Mouse (Mus musculus): ENCODE measurements around the gene Relt. TPM values are rescaled to one million over a fixed set of nuclear protein-coding genes. Genes with fewer than 3 reads are reported as not detected.

Relt gene
- total and polyA plus RNA-seq, 3 experiments, result 24.5 to 31.1 (median 29.9) TPM

DNA sequence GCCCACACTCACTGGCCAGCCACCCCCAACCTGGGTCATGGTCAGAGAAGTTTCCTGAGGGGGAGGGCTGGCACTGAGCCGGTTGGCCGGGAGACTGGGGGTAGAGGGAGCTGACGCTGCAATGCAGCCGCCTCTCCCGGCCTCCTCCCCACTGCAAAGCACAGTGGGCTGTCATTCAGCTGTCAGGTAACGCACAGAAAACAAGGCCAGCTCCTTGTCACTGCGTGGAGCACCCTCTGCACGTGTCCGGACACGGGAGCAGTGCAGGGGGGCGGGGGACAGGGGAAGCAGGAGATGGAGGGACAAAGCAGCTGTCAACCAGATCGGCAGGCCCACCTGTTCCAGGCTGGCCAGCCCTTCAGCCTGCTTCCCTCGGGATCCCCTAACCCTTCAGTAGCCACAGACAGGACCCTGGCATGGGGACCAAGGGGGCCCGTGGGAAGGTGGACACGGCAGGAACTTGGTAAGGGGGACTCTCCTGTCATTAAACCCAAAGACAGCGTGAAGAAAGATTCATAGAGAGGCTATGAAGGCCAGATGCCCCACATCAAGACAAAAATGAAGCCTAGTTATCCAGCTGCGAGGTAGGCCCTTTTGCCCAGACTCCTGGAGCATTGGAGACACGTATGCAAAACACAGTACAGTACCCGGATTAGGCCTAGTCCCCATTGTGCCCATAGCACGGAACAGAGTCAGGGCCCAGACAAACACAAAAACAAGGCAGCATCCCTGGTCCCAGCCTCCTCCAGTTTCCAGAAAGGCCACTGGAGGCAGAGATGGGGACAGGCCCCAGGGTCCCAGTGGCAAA is 30.2 kb upstream of the Relt start:
- H3K79me2 ChIP-seq (replicated peaks; ENCODE audit: control insufficient read depth, extremely low read depth, insufficient read depth, poor library complexity, severe bottlenecking), result no peaks in the 10 kb centered on the region
- no peak for TF ChIP-seq MYC (IDR thresholded peaks at IDR 0.05; ENCODE audit: low read depth, low read length)
- no peak for TF ChIP-seq NELFE (IDR thresholded peaks at IDR 0.05; ENCODE audit: low read depth, low read length)
- TF ChIP-seq CHD2 (IDR thresholded peaks at IDR 0.05; ENCODE audit: low read length), result no peak
- TF ChIP-seq PAX5 (IDR thresholded peaks at IDR 0.05; ENCODE audit: low read length), result no peak
- no peak for TF ChIP-seq SMC3 (IDR thresholded peaks at IDR 0.05; ENCODE audit: low read depth, low read length)
- no peak for TF ChIP-seq ZC3H11A (IDR thresholded peaks at IDR 0.05; ENCODE audit: low read depth, low read length)
- no peak for TF ChIP-seq E2F4 (IDR thresholded peaks at IDR 0.05; ENCODE audit: insufficient replicate concordance, low read depth, low read length)
- no peak for TF ChIP-seq EP300 (IDR thresholded peaks at IDR 0.05; ENCODE audit: low read length)
- no peak for TF ChIP-seq RAD21 (IDR thresholded peaks at IDR 0.05; ENCODE audit: low read depth, low read length)
- TF ChIP-seq JUND (conservative IDR thresholded peaks at IDR 0.05; ENCODE audit: low read depth, low read length), result no peak
- peaks cover 19% of the 10 kb centered on the region for H3K27me3 ChIP-seq (replicated peaks)
- peak overlapping the region; percentile 31 for H3K4me2 ChIP-seq (ENCODE audit: insufficient read depth, low read depth, poor library complexity, severe bottlenecking)
- in situ Hi-C loops (cut with MboI; ENCODE audit: low pct_ligation_motif_present, low pct_unique_long_range_greater_than_20kb, low sequenced_read_pairs) (loop anchor here (5.0 kb wide), 1 partner anchor 36 kb away; no protein-coding TSS in a partner anchor), dilution Hi-C loops (cut with MboI; ENCODE audit: extremely low pct_ligation_motif_present, extremely low pct_unique_long_range_greater_than_20kb, low sequenced_read_pairs) (no loop called here)
- peaks cover 3 to 19% of the 10 kb centered on the region in 2 experiments for H3K4me1 ChIP-seq (ENCODE audit: control insufficient read depth in 1 of 2, insufficient read depth in 2 of 2)
- no peaks in the 10 kb centered on the region for H3K9me3 ChIP-seq (replicated peaks; ENCODE audit: low read length)
- DNase-seq (ENCODE audit: extremely low read depth), result no peak
- H3K4me3 ChIP-seq (replicated peaks in 1 of 3; ENCODE audit: low read depth in 2 of 3, low read length in 2 of 3, poor library complexity in 1 of 3), result peak overlapping the region; percentile 63 to 77 (median 68)
- H3K36me3 ChIP-seq (replicated peaks in 1 of 2; ENCODE audit: control insufficient read depth in 1 of 2, insufficient read depth in 1 of 2, low read length in 1 of 2), result peaks cover 2 to 20% of the 10 kb centered on the region in 2 experiments
- peak overlapping the region; percentile 68 for H3K9ac ChIP-seq (ENCODE audit: insufficient read depth, low read depth)
- H3K27ac ChIP-seq (ENCODE audit: insufficient read depth, low read depth), result no peak overlapping the region

DNA sequence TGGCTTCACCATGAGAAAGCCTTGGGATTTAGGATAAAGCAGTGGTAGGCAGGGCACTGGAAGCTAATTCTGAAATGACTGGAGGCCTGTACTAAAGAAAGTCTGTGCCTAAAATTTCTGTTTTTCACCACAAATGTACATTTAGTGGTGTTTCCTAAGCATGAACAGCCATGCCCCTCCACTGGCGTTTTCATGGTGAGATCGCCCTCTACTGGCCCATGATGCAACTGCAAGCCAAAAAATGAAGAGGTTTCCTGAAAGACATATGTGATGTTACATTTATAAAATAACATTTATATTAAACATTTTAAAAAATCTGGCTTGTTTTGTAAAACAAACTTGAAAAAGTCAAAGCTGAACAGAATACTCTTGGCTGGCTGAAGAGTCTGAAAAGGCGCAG is 23.3 kb upstream of the Relt start:
- H3K4me1 ChIP-seq (ENCODE audit: control insufficient read depth in 1 of 2, insufficient read depth in 2 of 2), result peaks cover 9 to 16% of the 10 kb centered on the region in 2 experiments
- peak; percentile 59 for DNase-seq (ENCODE audit: extremely low read depth)
- H3K4me2 ChIP-seq (ENCODE audit: insufficient read depth, low read depth, poor library complexity, severe bottlenecking), result no peak overlapping the region
- no peak overlapping the region for H3K9ac ChIP-seq (ENCODE audit: insufficient read depth, low read depth)
- in situ Hi-C loops (cut with MboI; ENCODE audit: low pct_ligation_motif_present, low pct_unique_long_range_greater_than_20kb, low sequenced_read_pairs), result loop anchor here (5.0 kb wide), 1 partner anchor 199 kb away; no protein-coding TSS in a partner anchor
- H3K27ac ChIP-seq (ENCODE audit: insufficient read depth, low read depth), result no peak overlapping the region
- H3K27me3 ChIP-seq (replicated peaks), result no peaks in the 10 kb centered on the region
- H3K36me3 ChIP-seq (replicated peaks in 1 of 2; ENCODE audit: control insufficient read depth in 1 of 2, insufficient read depth in 1 of 2, low read length in 1 of 2), result peaks cover 15 to 50% of the 10 kb centered on the region in 2 experiments
- H3K9me3 ChIP-seq (replicated peaks; ENCODE audit: low read length), result no peaks in the 10 kb centered on the region
- no peaks in the 10 kb centered on the region for H3K79me2 ChIP-seq (replicated peaks; ENCODE audit: control insufficient read depth, extremely low read depth, insufficient read depth, poor library complexity, severe bottlenecking)
- dilution Hi-C loops (cut with MboI; ENCODE audit: extremely low pct_ligation_motif_present, extremely low pct_unique_long_range_greater_than_20kb, low sequenced_read_pairs), result no loop called here
- H3K4me3 ChIP-seq (replicated peaks in 1 of 3; ENCODE audit: low read depth in 2 of 3, low read length in 2 of 3, poor library complexity in 1 of 3), result no peak overlapping the region
- TF ChIP-seq ZC3H11A (IDR thresholded peaks at IDR 0.05; ENCODE audit: low read depth, low read length) (peak; percentile 43), MEF2A (IDR thresholded peaks at IDR 0.05; ENCODE audit: borderline replicate concordance, low read depth, low read length) (no peak), TCF12 (IDR thresholded peaks at IDR 0.05; ENCODE audit: low read depth, low read length) (no peak), MYC (IDR thresholded peaks at IDR 0.05; ENCODE audit: low read depth, low read length) (peak; percentile 69; the same call in 1 of the 2 replicates), MAX (IDR thresholded peaks at IDR 0.05; ENCODE audit: low read length) (no peak), TBP (conservative IDR thresholded peaks at IDR 0.05; ENCODE audit: low read depth, low read length) (no peak), SMC3 (IDR thresholded peaks at IDR 0.05; ENCODE audit: low read depth, low read length) (peak; percentile 89), MXI1 (IDR thresholded peaks at IDR 0.05; ENCODE audit: low read depth, low read length) (no peak), KAT2A (IDR thresholded peaks at IDR 0.05; ENCODE audit: insufficient replicate concordance, low read length) (no peak), UBTF (IDR thresholded peaks at IDR 0.05; ENCODE audit: low read depth, low read length) (no peak), RAD21 (IDR thresholded peaks at IDR 0.05; ENCODE audit: low read depth, low read length) (peak; percentile 95), CTCF (conservative IDR thresholded peaks at IDR 0.05 in 1 of 2, IDR thresholded peaks at IDR 0.05 in 1 of 2; ENCODE audit: low read depth in 2 of 2, low read length in 2 of 2) (peak; percentile 92 to 96), PAX5 (IDR thresholded peaks at IDR 0.05; ENCODE audit: low read length) (no peak), IRF4 (IDR thresholded peaks at IDR 0.05; ENCODE audit: low read depth, low read length) (0 out of 2 replicates have a peak, but pooled peaks have one; percentile 18)

Measured in CH12.LX (cell line).